Mouse (Mus musculus): ENCODE results near the gene Mis12.

GRCm38 (mm10) chr11:71004316-71004773, 15.1 kb upstream of the Mis12 start, which contains the start of gene Dhx33:
- TF ChIP-seq CTCF (IDR thresholded peaks at IDR 0.05; ENCODE audit: control insufficient read depth, insufficient read depth, low read length) (0 out of 2 replicates have a peak, but pooled peaks have one; percentile 20), POLR2A (IDR thresholded peaks at IDR 0.05; ENCODE audit: borderline replicate concordance, control insufficient read depth, low read depth, low read length) (no peak)

Measured in bone marrow, adult 2 months (tissue).